Mouse (Mus musculus): ENCODE results near the gene Nsa2.
"Not testable (repeated sequence)": the region's sequence is repeated elsewhere in the genome, so short reads cannot be mapped to it uniquely, and the experiment has no call there.

Gene Nsa2

GRCm38 (mm10) chr13:97137466-97138400, at the start of gene Nsa2, which contains the start of gene Gfm2:
Nsa2 (minus strand) TSS chr13:97137937.
Gfm2 (plus strand) TSS chr13:97137937.
- peak; percentile 84 for DNase-seq

GRCm38 (mm10) chr13:97186346-97186745, 48.6 kb upstream of the Nsa2 start:
- no peak for DNase-seq

- no peak for DNase-seq
Measured at GRCm38 (mm10) chr13:97184656-97185055, 46.9 kb upstream of the Nsa2 start.

GRCm38 (mm10) chr13:97184168-97184567, 46.4 kb upstream of the Nsa2 start:
- no peak for DNase-seq

- DNase-seq, result no peak
Measured at GRCm38 (mm10) chr13:97182821-97183220, 45.1 kb upstream of the Nsa2 start.

GRCm38 (mm10) chr13:97180113-97180828, 42.5 kb upstream of the Nsa2 start:
- DNase-seq, result no peak

- DNase-seq, result no peak
Measured at GRCm38 (mm10) chr13:97178943-97179342, 41.2 kb upstream of the Nsa2 start.

DNA sequence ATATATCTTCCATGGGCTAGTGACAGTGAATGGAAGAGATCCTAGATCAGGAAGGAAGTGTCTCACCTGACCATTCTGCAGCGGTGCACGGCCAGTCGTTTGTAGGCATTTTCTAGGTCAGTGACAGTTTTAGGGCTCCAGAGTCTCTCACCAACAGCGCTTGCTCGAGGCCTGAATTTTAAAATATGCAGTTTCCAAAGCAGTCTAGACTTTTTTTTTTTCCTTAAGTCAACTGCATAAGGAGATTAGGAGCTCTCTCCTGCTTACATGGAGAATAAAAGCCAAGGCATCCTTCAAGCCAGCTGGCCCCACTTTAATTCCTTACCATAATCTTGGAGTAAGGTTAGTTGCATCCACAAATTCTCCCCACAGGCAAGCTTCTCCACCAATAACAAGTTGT, 39.0 kb upstream of the Nsa2 start:
- DNase-seq, result no peak

- DNase-seq, result no peak
Measured at GRCm38 (mm10) chr13:97175520-97176264, 38.0 kb upstream of the Nsa2 start.

DNA sequence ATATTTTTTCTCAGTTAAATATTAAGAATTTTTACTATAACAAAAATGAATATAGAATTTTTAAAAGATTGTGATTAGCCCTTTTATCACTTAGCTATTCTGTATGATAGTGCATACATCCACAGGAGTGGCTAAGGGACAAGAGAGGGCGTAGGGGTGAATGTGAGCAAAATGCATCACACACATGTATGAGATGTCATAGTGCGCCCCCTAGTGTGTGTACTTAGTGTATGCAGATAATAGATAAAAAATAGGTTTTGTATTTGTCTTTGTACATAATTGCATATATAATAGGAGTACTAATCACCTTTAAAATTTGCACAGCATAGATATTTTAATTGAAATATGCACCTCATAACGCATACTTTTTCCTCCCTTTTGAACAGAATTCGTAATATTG, 8.1 kb upstream of the Nsa2 start:
- DNase-seq, result peak; percentile 32

- DNase-seq, result no peak
Measured at GRCm38 (mm10) chr13:97142321-97142720, 4.6 kb upstream of the Nsa2 start.

- DNase-seq, result not testable (repeated sequence)
Measured at GRCm38 (mm10) chr13:97138404-97138931, 731 bp upstream of the Nsa2 start.

DNA sequence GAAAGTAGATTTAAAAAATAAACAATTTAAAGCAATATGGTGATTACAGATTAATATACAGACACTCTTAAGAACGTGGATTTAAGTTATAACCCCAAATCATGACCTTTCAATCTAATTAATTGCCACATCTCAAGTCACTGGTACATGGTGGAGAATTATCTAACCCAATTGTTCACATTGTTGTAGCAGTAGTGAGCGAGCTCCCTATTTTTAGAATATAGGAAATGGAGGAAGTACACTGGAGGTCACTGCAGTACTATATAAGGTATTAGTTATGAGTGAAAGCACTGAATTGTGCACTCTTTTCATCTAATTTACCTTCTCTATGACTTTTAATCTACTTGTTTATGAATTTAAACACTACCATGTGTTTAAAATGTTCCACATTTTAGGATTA, 7.3 kb downstream of the Nsa2 start:
- not testable (repeated sequence) for DNase-seq

- not testable (repeated sequence) for DNase-seq
Measured at GRCm38 (mm10) chr13:97129654-97130053, 8.1 kb downstream of the Nsa2 start.

DNA sequence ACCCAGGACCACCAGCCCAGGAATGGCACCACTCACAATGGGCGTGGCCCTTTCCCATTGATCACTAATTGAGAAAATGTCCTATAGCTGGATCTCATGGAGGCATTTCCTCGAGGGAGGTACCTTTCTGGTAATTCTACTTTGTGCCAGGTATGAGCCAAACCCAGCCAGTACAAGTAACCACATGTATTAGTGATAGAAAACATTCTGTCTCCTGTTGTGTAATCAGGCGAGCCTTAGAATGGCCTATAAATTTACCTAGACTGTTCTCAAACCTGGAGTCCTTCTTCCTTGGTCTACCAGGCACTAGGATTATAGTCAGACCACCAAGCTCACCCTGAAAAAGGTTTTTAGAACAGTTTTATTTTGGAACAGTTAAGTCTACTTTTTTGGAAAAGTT, 16.4 kb downstream of the Nsa2 start:
- no peak for DNase-seq

DNA sequence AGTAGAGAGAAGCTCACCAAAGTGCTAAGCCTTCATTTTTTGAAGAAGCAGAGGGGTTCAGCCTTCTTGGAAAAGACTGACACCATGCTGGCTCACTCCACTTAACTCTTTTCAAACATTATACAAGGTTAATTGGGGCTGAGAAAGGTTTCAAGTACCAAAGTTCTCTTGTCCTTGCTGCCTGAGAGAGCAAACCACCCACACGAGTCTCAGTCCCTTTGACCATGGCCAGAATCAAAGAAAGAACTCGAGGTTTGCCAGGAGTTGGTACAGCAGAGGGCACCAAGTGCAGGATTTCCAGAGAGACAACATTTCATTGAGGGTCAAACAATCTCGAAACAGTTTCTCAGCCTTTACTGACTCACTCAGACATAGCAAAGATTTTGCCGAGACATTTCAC, 28.7 kb downstream of the Nsa2 start:
- DNase-seq, result no peak

GRCm38 (mm10) chr13:97107721-97108120, 30.0 kb downstream of the Nsa2 start:
- not testable (repeated sequence) for DNase-seq

DNA sequence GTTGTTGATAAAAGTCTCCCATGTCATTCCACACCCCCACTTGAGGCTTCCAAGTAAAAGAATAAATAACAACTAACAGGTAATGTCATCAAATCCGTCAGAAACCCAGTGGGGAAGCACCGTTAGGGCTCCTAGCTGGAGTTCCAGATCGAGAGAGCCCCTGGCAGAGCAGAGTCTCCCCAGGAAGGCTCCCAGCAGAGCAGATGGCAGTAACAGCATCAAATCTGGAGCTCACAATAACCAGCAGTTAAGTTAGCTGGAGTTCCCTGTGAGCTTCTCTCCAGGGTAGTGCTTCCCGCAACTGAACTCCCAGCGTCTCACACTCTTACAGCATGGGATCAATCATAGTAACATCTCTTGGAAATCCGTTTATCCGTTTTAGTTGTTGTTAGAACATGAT, 32.7 kb downstream of the Nsa2 start:
- no peak for DNase-seq

DNA sequence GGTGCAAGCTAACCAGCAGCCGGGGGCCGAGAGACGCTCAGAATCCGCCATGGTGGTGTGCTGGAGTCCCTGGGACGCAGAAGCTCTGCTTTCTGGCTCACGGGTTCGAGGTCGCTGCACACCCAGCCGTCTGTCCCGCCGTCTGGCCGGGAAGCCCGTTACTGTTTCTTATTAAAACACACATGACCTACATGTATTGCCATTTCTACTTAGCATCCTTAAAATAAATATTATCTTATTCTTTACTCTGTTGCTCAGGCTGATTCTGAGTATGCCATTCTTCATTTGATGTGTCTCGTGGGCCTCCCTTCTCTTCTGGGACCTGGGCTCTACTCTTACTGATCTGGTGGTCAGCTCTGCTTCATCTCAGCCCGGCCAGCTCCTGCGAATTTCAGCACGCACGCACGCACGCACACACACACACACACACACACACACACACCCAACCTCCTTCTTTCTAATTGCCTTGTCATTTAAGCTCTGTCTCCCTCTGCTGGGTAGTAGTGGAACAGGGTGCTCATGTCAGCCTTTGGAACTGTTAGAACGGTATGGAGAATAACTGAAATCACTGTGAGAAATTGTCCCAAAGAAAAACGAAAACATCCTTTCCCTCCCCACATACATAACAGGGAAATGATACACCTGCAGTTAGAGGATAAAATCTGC, 38.4 kb downstream of the Nsa2 start, which contains the start of gene Gm6169:
Gene Gm6169, minus strand, starts transcription at position 51 of the 666 bp plus-strand sequence.
- DNase-seq, result peak; percentile 74

DNA sequence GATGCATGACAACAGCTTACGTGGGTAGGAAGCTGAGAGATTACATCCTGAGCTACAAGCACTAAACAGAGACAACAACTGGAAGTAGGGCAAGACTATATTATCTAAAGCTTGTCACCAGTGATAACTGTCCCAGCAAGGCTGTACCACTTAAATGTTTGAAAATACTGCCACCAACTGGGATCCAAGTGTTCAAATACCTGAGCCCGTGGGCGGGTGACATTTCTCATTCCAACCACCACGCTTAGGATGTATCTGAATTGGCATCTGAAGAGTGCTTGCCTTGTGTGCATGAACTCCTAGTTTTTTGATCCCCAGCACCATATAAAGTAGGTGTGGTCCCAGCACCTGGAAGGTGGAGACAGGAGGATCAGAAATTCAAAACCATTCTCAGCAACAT, 42.0 kb downstream of the Nsa2 start:
- no peak for DNase-seq

DNA sequence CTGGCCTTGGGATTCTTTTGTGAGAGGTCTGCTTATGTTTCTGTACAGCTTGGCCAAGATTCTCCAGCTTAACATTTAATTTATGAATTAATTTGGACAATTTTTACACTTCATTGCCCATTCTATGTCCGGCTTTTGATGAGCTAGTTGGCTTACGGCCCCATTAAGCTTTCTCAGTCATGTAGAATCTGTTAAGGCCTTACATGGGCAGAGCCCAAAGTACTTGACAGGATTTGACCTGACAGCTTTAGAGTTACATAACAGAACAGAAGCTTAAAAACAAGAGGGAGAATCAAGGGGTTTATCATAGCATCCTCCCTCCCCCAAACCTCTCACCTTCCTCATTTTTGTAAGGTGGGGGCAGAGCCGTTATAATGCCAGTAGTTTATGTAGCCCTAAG, 49.6 kb downstream of the Nsa2 start:
- no peak for DNase-seq

DNA sequence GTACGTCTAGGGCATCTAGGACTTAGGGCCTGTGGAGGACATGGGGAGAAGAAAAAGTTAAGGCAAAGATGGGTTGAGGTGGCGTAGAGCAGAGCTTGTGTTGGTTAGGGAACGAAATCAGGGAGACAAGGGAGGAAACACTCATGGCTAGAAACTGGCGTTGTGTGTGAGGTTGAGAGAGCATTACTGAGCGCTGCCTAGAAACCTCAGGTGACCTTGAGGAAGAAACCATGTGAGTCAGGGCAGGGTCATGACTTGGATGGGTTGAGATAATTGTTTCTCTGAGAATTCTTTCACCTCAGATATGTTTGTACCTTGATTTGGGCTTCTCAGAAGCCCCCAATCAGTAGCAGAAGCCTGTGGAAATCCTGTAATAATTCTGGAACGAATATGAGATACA, 50.3 kb downstream of the Nsa2 start:
- no peak for DNase-seq
